ENCODE assay signal across 8 mouse cellular contexts in the genomic region with DNA sequence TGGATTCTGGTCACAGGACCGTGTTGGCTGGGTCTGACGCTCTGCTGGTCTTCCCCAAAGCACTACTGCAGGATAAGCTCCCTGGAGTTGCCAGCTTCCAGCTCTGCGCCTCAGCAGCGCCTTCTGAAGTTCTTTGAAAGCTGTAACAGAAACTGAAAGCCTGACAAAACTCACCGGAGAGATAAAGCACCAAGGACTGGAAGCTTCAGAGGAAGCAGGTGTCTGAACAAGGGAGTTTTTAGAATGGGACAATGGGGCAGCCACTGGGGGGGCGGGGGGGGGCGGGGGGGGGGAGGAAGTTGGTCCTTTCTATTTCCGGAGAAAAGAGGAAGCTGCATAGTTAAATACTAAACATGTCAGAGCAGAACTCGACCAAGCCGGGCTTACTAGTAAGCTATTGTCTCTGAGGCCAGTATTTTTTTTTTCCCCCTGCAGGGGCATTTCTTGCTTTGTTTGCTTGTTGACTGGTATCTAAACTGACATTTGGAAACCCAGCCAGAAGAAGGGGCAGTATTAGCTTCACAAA.
DNase-seq lines count a peak whose midpoint lies in the region; ATAC-seq and TF ChIP-seq lines count a peak whose summit lies in the region.

No protein-coding gene starts in this region.

- WGBS in hindbrain, postnatal 0 days = 2% methylated on average over 8 of the region's 10 CpGs

- DNase-seq in G1E (ENCODE audit: low spot score) = no peak
- DNase-seq in brain, adult 2 months (ENCODE audit: low read depth, low spot score) = peak; percentile 85
- peak; percentile 56 for DNase-seq in gastrocnemius, adult 2 months
- peak; percentile 76 for DNase-seq in hindbrain, postnatal 0 days (ENCODE audit: low spot score)
- peak; percentile 46 to 55 for DNase-seq in left cerebral cortex, adult 18-20 months (ENCODE audit: low spot score in 2 of 2)
- DNase-seq in lung, postnatal 4 days = peak; percentile 65 to 68
- DNase-seq in right cerebral cortex, adult 18-20 months = peak; percentile 63
- no peak for DNase-seq in c-Kit-positive CD71-positive TER-119-positive erythroid progenitor cells, embryonic 14.5 days (ENCODE audit: low spot score)

- H3K4me3 ChIP-seq in G1E (ENCODE audit: low read depth, low read length) = no peak overlapping the region
- H3K4me3 ChIP-seq in gastrocnemius, adult 2 months = peak overlapping the region; percentile 60
- peak overlapping the region; percentile 23 for H3K4me3 ChIP-seq in hindbrain, postnatal 0 days (ENCODE audit: low read length)

- no peaks in the 10 kb centered on the region for H3K9me3 ChIP-seq in G1E (replicated peaks)
- no peaks in the 10 kb centered on the region for H3K9me3 ChIP-seq in hindbrain, postnatal 0 days (ENCODE audit: low read length)

- peaks cover 2% of the 10 kb centered on the region; the same call in 1 of the 2 replicates for H3K27me3 ChIP-seq in G1E (ENCODE audit: insufficient read depth, low read length)
- no peaks in the 10 kb centered on the region for H3K27me3 ChIP-seq in hindbrain, postnatal 0 days (ENCODE audit: insufficient read depth, low read length)

- no peak for TF ChIP-seq CTCF in G1E (IDR thresholded peaks at IDR 0.05; ENCODE audit: low read depth, low read length)
- TF ChIP-seq CTCF in gastrocnemius, adult 2 months (IDR thresholded peaks at IDR 0.05) = peak; percentile 24; the same call in 1 of the 2 replicates
- TF ChIP-seq CTCF in hindbrain, postnatal 0 days (IDR thresholded peaks at IDR 0.05; ENCODE audit: low read depth) = peak; percentile 24

- no peaks in the 10 kb centered on the region for H3K36me3 ChIP-seq in G1E (replicated peaks)
- H3K36me3 ChIP-seq in hindbrain, postnatal 0 days (ENCODE audit: insufficient read depth, low read length) = no peaks in the 10 kb centered on the region

- intact Hi-C loops in gastrocnemius, adult 2 months (cut with DNase I) = loop anchor here (10.0 kb wide), 4 partner anchors 78 to 348 kb away; no protein-coding TSS in a partner anchor

- peak; percentile 22 for ATAC-seq in G1E (ENCODE audit: extremely low read depth, insufficient number of reproducible peaks, low FRiP score, poor library complexity, severe bottlenecking)
- peak; percentile 50; the same call in 1 of the 2 replicates for ATAC-seq in hindbrain, postnatal 0 days

- H3K4me1 ChIP-seq in G1E (ENCODE audit: insufficient read depth, low read depth, low read length) = peaks cover 3% of the 10 kb centered on the region; the same call in 1 of the 2 replicates
- peaks cover 9% of the 10 kb centered on the region; the same call in 1 of the 2 replicates for H3K4me1 ChIP-seq in hindbrain, postnatal 0 days (ENCODE audit: insufficient read depth, low read length)

- peak overlapping the region; percentile 46 for H3K4me2 ChIP-seq in hindbrain, postnatal 0 days (ENCODE audit: low read depth, low read length)

- H3K27ac ChIP-seq in gastrocnemius, adult 2 months = peak overlapping the region; percentile 85
- peak overlapping the region; percentile 49 for H3K27ac ChIP-seq in hindbrain, postnatal 0 days

- H3K9ac ChIP-seq in hindbrain, postnatal 0 days (replicated peaks; ENCODE audit: low read length) = no peak overlapping the region

Comparison
In these comparisons a context has a peak if more than half of its experiments do, and no peak if none do; other contexts are left out.
1. DNase-seq: peak in brain, adult 2 months (single experiment), gastrocnemius, adult 2 months (single experiment), hindbrain, postnatal 0 days (single experiment), left cerebral cortex, adult 18-20 months (2 of 2), lung, postnatal 4 days (2 of 2) and right cerebral cortex, adult 18-20 months (single experiment); none in G1E (single experiment) and c-Kit-positive CD71-positive TER-119-positive erythroid progenitor cells, embryonic 14.5 days (single experiment).